Mouse (Mus musculus) mouse embryonic stem cell (cell line): Measurements from ENCODE around the gene Kbtbd2.

Source experiments
- in situ Hi-C, 2 experiments: fragments of 300-500 bp; cut with MboI; formaldehyde crosslinking; loops; 1 replicate in 1 of 2; 3 replicates in 1 of 2; pipeline ENCODE4 v1.14.3; 2019 to 2020; ENCODE audit warnings: low sequenced_read_pairs in 2 of 2, low pct_unique_long_range_greater_than_20kb in 1 of 2, mixed read lengths in 1 of 2; ENCODE audit not compliant: unreplicated experiment in 1 of 2

Kbtbd2 gene

DNA sequence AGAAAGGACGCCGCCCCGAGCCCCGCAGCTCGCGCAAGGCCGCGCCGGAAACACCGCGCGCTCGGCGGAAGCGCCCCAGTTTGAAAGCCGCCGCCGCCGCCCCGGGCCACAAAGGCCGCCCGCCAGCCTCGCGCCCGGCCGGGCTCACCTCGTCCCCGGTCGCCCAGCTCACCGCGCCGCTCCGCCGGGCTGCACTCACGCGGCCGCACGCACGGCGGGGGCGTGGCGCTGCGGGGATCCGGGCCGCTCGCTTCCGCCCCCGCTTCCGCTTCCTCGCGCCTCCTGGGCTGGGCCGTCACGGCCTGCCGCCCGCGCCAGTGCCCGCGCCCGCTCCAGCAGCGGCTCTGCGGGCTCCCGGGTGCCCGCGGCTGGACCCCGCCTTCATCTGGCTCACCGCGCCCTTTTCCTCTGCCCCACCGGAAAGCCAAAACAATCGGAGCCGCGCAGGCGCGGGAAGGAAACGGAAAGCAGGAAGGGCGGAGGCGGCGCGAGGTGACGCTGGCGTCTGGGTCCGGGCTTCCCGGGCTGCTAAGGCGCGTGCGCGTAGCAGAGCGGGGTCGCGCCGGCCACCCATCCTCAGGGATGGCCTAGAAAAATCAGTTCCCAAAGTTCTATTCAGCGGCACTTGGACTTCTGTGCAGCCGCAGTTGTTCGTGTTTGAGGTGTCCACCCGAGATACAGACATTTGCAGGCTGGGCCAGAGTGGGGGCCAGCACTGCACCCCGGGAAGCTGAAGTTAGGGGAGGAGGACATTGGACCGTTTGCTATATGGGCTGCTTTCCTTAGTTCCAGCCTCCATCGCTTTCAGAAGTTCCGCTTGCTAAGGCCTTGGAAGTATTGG, at the start of gene Kbtbd2:
Kbtbd2 (minus strand) TSS at position 503 of the 841 bp plus-strand sequence.
- in situ Hi-C loops, result no loop called here

DNA sequence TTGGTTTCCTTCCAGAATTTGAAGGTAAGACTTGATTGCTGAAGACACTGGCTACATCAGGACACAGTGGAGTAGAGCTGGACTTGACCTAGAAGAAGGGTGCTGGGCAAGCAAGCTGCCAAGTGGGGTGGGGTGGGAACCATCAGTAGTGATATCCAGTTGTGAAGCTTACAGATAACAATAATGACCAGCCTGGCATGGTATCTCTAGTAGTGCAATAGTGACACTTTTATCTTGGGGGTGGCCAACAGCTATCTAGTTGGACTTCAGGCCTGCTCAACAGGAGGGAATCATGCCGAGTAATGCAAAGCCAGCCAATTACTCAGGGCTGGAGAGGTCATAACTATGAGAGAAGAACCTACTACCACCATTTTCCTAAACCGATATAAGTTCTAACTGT, 46.8 kb upstream of the Kbtbd2 start:
- in situ Hi-C loops, result no loop called here

DNA sequence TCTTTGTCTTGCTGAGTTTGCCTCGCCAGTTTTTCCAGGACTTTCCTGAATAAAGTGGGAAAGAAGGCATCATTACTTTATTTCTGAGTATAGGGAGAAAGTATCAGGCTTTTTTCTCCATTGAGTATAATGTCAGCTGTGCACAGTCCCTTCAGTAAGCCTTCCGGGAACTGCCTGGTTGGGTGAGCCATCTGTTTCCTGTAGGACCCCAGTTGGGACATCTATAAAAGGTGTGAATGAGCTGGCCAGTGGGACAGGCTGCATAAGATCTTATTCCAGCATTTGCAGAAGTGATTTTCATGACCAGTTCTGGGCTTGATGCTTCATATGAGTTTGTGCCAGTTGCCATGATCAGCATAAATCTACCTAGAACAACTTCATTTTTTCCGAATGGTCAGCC, 45.6 kb upstream of the Kbtbd2 start:
- in situ Hi-C loops, result no loop called here

DNA sequence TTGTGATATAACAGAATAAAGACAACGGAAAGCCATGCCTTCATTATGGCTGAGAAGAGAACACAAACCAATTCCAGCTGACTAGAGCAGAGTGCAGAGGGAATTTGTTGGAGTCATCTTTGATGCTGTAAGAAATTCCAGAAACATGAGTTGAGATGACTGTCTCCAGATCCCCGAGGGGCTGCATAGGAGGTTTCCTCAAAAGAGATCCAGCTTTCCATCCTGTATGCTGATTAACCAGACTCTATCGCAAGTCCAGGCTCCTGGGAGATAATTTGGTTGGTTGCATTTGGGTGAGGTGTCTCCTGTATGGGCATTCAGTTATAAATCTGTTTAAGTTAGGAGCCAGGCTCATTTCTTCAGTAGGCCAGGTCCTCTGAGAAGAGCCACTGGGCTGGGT, 40.0 kb upstream of the Kbtbd2 start:
- in situ Hi-C loops, result no loop called here

DNA sequence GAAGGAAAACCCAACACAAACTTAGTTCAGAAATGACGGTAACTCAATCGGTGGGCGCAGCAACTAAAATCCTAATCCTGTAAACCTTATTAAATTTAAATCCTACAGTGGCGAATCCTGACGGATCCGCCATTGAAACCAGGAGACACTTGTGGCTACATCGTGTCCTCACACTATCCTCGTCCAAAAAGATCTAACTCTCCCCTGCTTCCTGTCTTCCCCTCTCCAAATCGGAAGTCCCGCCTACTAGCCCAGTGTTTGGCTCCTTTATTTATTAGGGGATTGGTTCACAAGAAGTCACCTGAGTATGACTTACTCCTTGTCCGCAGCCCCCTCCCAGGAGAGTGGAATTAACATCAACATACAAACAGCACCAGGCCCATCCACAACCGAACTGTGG, 39.6 kb upstream of the Kbtbd2 start:
- in situ Hi-C loops, result no loop called here

DNA sequence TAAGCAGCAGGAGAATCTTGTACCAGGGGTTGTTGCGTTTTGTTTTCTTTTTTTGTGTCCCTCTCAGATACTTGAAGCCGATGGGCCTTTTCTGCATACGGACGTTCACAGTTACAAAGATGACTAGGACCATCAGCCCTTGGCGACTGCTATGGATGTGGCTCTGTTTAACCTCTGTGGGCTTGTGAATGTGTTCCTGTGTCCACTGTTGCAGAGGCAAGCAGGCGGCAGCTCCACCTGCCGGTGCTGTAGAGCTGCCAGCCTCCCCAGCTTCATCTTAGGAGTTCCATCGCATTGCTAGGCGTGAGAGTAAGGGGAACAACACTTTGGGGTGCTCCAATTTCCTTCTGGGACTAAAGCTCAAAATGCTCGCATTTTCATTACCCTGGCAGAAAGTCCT, 37.9 kb upstream of the Kbtbd2 start:
- in situ Hi-C loops, result no loop called here

DNA sequence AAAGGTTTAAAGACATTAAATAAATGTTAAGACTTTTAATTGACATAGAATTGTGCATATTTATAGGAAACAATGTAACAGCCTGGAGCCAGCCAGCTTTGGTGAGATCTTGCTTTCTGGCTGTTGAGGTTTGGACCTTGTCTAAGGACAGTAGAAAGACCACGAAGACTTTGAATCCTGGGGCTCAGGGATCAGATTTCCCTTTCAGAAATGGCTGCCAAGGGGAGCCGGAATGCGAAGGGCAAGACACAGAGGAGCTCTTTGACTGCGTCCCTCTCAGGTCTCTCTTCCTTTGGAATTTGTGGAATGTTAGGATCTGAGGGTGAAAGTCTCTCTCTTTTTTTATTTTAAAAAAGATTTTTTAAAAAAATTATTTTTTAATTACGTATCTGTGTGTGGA, 37.2 kb upstream of the Kbtbd2 start:
- in situ Hi-C loops, result no loop called here

DNA sequence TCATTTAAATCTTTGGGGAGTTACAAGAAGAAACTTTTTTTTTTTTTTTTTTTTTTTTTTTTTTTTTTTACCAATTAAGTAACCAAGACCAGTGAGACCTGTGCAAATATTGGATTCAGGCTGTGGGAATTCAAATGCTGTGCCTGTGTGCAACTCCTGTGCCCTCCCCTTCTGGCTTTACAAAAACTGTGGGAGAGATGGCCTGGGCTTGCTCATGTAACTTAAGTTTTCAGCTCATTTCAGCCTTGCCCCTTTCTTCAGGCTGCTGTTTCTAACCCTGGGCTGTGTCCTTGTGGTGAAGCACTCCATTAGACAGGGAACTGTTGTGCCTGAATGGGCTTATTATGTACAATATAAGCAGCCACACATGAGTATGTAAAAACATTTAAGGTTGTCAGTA, 35.2 kb upstream of the Kbtbd2 start:
- in situ Hi-C loops, result no loop called here

DNA sequence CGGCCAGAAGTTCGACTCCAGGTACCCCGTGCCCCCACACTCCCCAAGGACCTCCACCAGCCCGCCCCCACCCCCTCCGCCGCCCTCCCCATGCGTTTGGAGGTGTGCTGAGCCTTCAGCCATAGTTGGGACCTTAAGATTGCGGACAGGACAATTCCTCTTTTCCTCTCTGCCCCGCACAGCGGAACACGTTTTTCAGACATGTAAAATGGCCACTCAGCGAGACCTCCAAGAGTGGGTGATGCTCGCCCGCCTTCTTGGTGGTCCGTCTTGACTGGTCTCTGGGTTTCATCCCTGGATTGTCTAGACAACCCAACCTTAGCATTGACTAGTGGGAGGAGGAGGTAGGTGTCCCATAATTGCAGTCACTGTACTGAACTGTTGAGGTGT, 34.8 kb upstream of the Kbtbd2 start:
- in situ Hi-C loops, result no loop called here

DNA sequence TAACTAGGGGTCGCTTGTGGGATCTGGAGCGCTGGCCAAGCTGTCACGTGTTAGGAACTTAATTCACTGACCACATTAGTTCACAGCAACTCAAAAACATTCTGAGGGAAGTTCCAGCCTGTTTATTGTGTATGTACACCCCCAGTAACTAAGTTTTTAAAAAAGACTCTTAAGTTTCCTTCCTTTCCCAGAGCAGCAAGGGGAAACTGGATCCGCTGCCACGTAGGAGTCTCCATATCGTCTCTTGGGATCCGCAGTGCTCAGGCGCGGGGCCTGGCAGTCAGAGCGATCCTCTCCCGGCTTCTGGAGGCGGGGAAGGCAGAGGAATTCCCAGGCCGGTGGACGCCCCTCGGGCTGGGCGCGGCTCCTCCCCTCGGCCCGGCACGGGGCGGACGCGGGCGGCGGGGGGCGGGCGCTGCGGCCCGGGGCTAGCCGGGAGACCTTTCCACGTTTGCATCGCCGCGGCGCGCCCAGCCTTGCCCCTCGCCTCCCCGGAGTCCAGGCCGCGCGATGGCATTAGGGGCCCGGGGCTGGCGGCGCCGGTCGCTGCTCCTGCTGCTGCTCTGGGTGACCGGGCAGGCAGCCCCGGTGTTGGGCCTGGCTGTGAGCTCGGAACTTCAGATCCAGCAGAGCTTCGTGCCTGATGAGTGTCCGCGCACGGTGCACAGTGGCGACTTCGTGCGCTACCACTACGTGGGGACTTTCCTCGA, 34.2 kb upstream of the Kbtbd2 start, which contains the start of gene Fkbp9:
Fkbp9 (plus strand) TSS at position 363 of the 710 bp plus-strand sequence.
- in situ Hi-C loops, result no loop called here

DNA sequence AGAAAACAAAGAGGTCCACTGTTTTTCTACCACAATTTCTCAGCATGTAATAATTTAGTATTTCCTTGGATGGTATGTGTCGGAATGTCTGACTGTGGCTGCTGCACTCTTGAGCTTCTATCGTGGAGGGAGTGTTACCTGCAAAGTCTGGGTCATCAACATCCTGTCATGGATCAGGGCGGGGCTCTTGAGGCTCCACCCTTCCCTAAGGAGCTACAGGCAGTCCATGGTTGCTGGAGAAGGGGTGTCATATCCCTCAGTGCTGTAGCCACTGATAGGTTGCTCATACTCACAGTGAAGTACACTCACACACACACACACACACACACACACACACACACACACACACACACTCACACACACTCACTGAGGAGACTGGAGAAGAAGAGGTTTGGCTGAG, 28.0 kb upstream of the Kbtbd2 start:
- in situ Hi-C loops, result no loop called here

DNA sequence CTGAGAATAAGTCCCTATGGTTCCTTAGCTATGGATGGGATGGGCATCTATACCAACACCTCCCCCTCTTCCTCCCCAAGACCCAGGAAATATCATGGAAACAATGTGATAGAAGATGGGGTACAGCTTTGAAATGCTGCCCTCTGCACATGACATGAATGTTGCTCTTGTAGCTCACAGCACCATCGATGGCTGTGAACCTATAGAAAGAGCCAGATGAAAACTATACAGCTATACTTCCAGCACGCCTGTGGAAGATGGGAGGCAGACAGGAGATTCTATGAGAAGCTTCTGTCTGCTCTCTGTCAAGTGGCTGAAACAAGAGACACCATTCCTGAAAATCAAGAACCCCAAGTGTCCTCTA, 21.5 kb upstream of the Kbtbd2 start:
- in situ Hi-C loops, result loop anchor here (25.0 kb wide), 2 partner anchors 243 to 743 kb away; partner anchors contain the start of gene Vmn1r9 (in 2 of the 2)

DNA sequence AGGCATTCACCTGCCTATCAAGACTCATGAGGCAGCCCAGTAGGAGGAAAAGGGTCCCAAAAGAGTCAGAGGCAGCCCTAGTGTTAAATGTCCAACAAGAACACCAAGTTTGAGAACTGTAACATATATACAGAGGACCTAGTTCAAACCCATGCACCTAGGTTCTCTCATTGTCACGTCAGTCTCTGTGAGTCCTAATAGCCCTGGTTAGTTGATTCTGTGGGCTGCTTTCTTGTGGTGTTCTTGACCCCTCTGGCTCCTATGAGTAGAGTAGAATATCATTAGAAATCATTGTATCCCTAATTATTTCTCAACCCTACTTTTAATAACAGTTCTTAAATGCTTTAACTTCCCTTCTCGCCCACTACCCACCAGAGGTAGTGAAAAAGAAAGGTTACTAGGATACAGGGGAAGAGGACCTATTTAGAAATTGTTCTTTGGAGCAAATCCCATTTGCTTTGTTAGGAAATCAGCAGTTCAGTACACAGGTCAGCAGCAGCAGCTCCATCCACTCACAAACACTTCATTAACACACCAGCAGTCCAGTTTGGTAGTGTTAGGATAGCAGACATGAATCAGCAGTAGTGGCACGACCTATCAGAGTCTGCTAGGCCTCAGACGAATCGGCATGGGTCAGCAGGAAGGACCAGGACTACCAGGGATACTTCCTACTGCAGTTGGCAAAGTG, 21.0 kb upstream of the Kbtbd2 start:
- in situ Hi-C loops, result loop anchor here (25.0 kb wide), 2 partner anchors 244 to 744 kb away; partner anchors contain the start of gene Vmn1r9 (in 2 of the 2)

DNA sequence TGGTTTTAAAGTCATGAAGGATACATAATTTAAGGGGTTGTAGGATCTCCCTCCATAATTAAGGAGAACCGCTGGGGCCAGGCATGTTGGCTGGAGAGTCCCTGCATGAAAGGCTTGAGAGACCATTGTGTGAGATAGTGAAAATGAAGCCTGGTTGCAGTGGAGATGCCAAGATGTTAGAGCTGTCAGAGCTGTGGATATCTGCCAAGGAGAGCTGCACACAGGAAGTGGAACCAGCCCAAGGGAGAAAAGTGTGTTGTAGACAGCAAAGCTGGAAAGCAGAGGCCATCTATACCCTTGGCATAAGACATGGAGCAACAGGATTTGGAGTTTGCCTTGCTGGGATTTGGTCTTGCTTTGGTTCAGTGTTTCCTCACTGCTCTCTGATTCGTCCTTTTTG, 15.7 kb upstream of the Kbtbd2 start:
- in situ Hi-C loops, result loop anchor here (25.0 kb wide), 2 partner anchors 249 to 749 kb away; partner anchors contain the start of gene Vmn1r9 (in 2 of the 2)

DNA sequence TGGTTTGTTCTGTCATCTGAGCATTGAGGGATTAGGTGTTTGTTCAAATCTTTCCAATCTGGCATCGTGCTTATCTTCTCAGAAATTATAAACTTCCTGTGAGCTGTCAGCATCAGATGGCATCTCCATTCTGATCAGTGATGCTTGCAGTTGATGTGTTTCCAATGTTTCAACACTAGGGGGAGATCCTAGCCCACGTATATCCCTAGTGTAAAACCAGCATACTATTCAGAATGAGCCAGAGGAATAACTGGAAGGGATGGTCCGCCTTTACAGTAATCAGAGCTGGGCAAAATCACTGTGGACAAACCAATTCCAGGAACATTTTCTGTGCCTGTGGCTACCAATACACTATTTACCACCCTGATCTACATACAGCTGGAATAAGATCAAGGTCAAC, 11.0 kb upstream of the Kbtbd2 start:
- in situ Hi-C loops, result loop anchor here (25.0 kb wide), 2 partner anchors 254 to 754 kb away; partner anchors contain the start of gene Vmn1r9 (in 2 of the 2)

DNA sequence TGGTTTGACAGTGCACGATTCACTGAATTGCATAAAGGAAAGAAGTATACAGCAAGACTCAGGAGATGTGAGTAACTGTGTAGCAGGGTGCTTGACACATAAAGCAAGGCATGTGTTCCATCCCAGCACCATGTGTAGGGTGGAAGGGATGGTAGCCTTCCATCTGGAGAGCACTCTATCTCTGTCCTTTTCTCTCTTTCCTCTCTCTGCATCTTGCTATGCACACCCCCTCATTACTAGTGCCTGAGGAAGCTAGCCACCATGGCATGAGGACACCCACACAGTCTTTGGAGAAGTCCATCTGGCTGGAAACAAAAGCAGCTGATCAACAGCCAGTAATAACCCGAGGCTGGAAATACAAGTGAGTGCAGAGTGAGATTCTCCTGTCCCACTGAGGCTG, 8.6 kb upstream of the Kbtbd2 start:
- in situ Hi-C loops, result loop anchor here (25.0 kb wide), 2 partner anchors 256 to 756 kb away; partner anchors contain the start of gene Vmn1r9 (in 2 of the 2)

DNA sequence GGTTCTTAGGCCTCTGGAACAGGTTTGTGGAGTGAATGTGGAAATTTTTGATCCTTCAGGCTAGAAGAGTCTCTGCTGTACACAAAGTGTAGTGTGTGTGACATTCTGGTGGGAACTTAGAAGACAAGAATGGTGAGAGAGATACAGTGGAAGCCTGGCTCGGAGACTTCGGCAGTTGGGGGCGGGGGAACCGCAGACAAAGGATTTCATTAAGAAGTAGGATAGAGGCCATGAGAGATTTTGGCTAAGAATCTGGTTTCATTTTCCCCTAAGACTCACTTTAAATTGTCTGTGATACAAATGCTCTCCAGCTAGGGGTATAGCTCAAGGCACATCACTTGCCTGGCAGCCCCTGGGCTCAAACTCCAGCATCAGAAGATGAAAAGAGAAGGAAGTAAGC, 7.4 kb upstream of the Kbtbd2 start:
- in situ Hi-C loops, result loop anchor here (25.0 kb wide), 2 partner anchors 257 to 757 kb away; partner anchors contain the start of gene Vmn1r9 (in 2 of the 2)

DNA sequence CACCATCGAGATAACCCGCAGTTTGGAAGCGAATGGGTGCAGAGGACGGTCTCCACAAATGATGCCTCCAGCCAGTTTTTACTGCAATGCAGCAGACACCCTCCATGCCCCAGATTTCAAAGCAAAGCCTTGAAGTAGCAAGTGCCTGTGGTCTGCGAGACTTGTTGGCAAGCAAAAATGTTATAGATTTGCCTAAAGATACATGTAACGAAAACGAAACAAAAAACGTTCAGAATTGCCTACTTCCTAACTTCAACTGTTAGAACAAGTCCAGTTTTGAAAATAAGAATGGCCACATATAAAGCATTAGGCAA, 496 bp upstream of the Kbtbd2 start:
- in situ Hi-C loops, result no loop called here

DNA sequence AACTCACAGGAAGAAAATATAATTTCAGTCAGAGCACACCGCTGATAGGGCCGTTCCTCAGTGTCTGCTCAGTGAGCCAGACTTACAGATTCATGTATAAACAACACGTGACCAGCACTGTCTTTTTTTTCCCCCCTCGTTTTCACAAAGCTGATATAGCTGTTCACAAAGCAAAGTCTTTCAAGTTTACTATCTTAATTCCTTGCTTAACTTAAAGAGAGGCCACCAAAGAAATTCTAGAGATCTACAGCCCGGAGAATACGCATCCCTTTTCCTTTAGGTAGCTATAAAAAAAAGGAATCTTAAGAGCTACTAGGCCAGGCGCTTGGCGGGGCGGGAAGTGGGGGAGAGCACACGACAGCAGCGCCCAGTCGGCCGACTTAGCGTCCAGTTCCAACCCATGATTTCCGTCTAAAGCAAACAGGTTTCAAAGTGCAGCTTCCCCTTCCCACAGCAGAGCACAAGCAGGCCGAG, 908 bp downstream of the Kbtbd2 start:
- in situ Hi-C loops, result no loop called here
